Mouse (Mus musculus): Measurements from ENCODE around the gene Crbn. TPM values are rescaled to one million over a fixed set of nuclear protein-coding genes. Genes with fewer than 3 reads are reported as not detected.

Crbn gene
- polyA plus RNA-seq, 1 experiment from 2014 or later = 30.2 TPM

DNA sequence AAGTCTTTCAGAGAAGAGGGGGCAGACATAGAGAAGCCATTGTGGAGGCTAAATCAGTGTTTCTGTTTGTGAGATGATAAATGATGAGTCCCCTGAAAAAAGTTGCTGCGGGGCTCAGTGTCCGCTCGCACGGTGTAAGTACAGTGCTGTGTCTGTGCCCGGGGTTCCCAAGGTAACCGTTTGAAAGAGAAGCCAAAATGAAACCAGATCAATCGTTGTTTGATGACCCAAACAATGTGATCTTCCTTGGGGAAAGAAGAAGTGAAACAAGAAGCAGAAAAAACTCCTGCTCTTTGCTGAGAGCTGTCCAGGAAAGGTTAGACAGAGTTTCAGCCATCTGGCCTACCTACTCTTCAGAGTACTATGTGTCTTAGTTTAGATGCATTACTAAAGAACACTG is 49.6 kb downstream of the Crbn start:
- Histone ChIP-seq H3K4me1 (no peaks in the 10 kb centered on the region), H3K27ac (no peak overlapping the region), H3K4me3 (no peak overlapping the region), H3K36me3 (no peaks in the 10 kb centered on the region), H3K27me3 (ENCODE audit: insufficient read depth, poor library complexity, severe bottlenecking) (no peaks in the 10 kb centered on the region), H3K9me3 (no peaks in the 10 kb centered on the region)
- no peak for DNase-seq (ENCODE audit: low spot score)
- WGBS = 89% methylated on average over 7 of the region's 7 CpGs

DNA sequence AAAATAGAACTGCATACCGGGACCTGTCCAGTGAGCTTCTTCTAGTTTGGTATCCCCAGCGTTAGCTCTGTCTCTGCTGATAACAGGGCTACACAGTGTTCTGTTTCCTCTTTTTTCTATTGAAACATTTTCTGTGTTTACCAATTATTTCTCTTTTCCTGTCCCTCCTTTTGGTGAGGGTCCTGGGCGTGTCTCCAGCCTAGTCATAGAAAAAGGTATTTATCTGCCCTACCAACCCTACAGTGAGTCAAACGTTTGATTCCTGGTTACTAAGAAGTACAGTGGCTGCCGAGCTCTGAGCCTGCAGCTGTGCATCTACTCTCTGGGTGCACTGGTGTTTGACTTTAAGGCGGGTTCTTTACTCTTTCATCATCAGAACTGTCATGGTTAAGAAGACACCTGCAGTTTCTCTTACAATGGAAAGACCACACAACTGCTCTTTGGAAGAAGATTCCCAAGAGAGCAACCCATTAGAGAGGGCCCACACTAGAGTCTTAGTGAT is 50.9 kb downstream of the Crbn start, which contains the start of gene Il5ra:
Il5ra (minus strand) TSS at position 151 of the 502 bp plus-strand sequence.
- Histone ChIP-seq H3K4me1 (no peaks in the 10 kb centered on the region), H3K9me3 (no peaks in the 10 kb centered on the region), H3K36me3 (no peaks in the 10 kb centered on the region), H3K4me3 (no peak within 1 kb of the TSS), H3K27me3 (ENCODE audit: insufficient read depth, poor library complexity, severe bottlenecking) (no peaks in the 10 kb centered on the region), H3K27ac (no peak within 1 kb of the TSS)
- 63% methylated on average over 6 of the region's 6 CpGs for WGBS
- DNase-seq (ENCODE audit: low spot score) = no peak

DNA sequence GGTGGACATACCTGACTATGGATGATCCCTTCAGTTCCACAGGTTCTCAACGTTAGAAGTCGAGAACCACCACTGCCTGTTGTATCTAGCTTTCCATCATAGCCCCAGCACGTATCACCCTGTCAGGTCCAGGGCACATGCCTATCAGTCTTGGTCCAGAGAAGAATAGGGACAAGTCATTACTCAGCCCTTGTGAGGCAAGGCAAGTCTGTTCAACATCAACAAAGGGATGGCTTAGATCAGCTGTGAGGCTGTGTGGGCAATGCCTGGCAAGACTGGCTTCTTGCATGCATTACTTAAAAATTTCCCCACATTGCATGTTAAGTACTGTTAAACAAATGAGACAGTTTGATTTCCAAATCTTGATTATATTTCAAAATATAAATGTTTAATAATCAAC is 52.1 kb downstream of the Crbn start:
- Histone ChIP-seq H3K27ac (no peak overlapping the region), H3K27me3 (ENCODE audit: insufficient read depth, poor library complexity, severe bottlenecking) (no peaks in the 10 kb centered on the region), H3K36me3 (no peaks in the 10 kb centered on the region), H3K9me3 (no peaks in the 10 kb centered on the region), H3K4me1 (no peaks in the 10 kb centered on the region), H3K4me3 (no peak overlapping the region)
- DNase-seq (ENCODE audit: low spot score) = no peak
- WGBS = 75% methylated on average over 3 of the region's 3 CpGs

DNA sequence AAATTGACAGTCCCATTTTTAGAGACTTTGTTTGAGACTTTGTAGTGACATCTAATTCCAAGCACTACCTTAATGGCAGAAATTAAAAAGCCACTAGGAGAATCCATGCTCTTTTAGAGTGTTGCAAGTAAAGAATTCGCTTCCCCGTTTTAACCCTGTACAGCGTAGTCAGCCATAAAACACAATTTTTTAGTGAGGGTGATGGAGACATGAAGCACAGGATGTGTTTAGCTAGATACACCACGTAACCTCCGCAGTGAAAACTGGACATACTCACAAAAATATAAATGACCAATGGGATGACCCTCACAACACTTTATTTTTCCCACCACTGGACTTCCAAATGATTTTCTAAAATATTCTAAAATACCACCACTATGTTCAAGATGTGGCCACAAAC is 52.6 kb downstream of the Crbn start:
- no peaks in the 10 kb centered on the region for H3K9me3 ChIP-seq
- H3K27ac ChIP-seq = no peak overlapping the region
- no peak overlapping the region for H3K4me3 ChIP-seq
- H3K27me3 ChIP-seq (ENCODE audit: insufficient read depth, poor library complexity, severe bottlenecking) = no peaks in the 10 kb centered on the region
- H3K4me1 ChIP-seq = no peaks in the 10 kb centered on the region
- H3K36me3 ChIP-seq = no peaks in the 10 kb centered on the region
- 88% methylated on average over 5 of the region's 5 CpGs for WGBS
- DNase-seq (ENCODE audit: low spot score) = no peak

DNA sequence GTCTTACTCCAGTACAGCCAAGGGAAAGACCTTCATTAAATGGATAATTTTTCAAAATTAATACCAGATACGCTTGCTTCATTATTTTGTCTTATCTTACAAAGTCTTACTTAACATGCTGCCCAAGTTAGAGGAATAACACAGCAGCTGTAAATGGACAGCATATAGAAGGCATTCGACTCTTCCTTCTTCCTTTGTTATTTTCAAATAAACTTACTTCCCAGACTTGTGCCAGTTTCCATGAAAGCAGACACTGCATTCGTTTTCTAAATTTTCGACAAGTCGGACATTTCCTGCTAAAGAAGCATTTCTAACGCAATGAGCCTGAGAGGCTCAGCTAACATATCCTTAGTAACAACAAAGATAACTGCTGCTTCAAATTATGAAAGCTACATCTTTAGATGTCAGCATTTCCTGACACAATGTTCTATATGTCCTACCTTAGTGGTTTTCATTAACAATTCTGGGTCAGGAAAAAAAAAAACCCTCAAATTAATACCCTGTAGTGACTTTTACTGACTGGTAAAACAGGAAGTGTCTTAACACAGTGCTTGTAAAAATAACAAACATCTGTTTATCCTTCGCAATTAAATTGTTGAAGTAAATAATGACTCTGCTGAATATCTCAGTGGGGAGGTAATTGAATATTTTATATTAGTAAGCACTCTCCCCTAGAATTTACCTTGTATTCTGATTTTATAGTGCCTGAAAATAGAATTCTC is 54.0 kb downstream of the Crbn start:
- Histone ChIP-seq H3K4me3 (no peak overlapping the region), H3K27ac (no peak overlapping the region), H3K27me3 (ENCODE audit: insufficient read depth, poor library complexity, severe bottlenecking) (no peaks in the 10 kb centered on the region), H3K4me1 (no peaks in the 10 kb centered on the region), H3K36me3 (no peaks in the 10 kb centered on the region), H3K9me3 (no peaks in the 10 kb centered on the region)
- 76% methylated on average over 7 of the region's 7 CpGs for WGBS
- DNase-seq (ENCODE audit: low spot score) = no peak

DNA sequence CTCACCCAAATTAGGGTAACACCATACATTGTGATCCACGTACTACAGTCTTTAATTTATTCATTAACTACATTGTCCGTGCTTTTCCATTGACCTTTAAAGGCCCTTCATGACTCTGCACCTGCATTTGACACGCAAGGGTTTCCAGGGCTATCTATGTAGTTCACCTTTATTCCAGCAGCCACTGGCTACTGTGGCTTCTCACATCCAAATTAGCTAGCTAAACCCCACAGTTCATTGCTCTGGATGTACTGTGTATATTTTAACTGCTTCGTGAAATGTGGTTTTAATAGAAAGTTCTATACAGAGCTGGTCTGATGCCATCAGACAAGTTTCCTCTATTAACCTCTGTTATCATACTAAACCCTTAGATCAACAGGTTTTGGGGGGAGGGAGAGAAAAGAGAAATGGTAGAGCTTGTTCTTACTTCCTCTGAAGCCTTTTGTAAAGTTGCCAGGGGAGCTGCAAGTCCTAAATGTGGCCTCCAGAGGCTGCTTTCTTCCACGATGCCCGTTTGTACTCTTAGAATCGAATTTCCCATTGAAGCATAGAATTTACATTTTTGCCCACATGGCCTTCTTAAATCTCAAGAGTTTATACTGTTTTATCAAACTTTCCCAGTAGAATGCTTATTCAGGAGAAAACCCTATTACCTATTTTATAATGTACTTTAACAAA is 56.2 kb downstream of the Crbn start:
- Histone ChIP-seq H3K4me1 (no peaks in the 10 kb centered on the region), H3K27me3 (ENCODE audit: insufficient read depth, poor library complexity, severe bottlenecking) (no peaks in the 10 kb centered on the region), H3K4me3 (no peak overlapping the region), H3K36me3 (no peaks in the 10 kb centered on the region), H3K27ac (no peak overlapping the region), H3K9me3 (no peaks in the 10 kb centered on the region)
- no peak for DNase-seq (ENCODE audit: low spot score)
- whole genome bisulfite sequencing = 73% methylated on average over 7 of the region's 7 CpGs

GRCm38 (mm10) chr6:106740244-106740825 is 59.5 kb downstream of the Crbn start:
- 91% methylated on average over 1 of the region's 1 CpGs for WGBS
- Histone ChIP-seq H3K4me3 (no peak overlapping the region), H3K27ac (no peak overlapping the region), H3K4me1 (no peaks in the 10 kb centered on the region), H3K9me3 (no peaks in the 10 kb centered on the region), H3K27me3 (ENCODE audit: insufficient read depth, poor library complexity, severe bottlenecking) (no peaks in the 10 kb centered on the region), H3K36me3 (no peaks in the 10 kb centered on the region)
- DNase-seq (ENCODE audit: low spot score) = no peak

DNA sequence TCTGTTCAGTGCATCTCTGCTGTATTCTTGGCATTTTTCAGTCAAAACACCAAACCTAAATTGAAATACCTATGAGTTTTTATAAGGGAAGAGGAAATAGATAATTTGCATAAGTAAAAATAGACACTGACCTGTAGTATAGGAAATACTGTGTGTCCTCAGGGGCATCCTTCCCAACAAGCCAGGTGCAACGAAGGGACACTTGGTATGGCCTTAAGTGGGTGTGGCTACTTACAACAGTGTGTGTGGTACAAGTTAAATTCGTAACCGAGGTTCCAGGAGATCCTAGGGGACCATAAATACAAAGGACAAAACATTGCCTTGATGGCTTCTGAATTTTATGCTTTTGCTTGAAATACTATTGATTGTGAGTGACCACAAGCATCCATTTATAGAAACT is 61.6 kb downstream of the Crbn start:
- Histone ChIP-seq H3K27me3 (ENCODE audit: insufficient read depth, poor library complexity, severe bottlenecking) (no peaks in the 10 kb centered on the region), H3K9me3 (no peaks in the 10 kb centered on the region), H3K27ac (no peak overlapping the region), H3K4me1 (no peaks in the 10 kb centered on the region), H3K36me3 (no peaks in the 10 kb centered on the region), H3K4me3 (no peak overlapping the region)
- 76% methylated on average over 3 of the region's 3 CpGs for WGBS
- DNase-seq (ENCODE audit: low spot score) = no peak

DNA sequence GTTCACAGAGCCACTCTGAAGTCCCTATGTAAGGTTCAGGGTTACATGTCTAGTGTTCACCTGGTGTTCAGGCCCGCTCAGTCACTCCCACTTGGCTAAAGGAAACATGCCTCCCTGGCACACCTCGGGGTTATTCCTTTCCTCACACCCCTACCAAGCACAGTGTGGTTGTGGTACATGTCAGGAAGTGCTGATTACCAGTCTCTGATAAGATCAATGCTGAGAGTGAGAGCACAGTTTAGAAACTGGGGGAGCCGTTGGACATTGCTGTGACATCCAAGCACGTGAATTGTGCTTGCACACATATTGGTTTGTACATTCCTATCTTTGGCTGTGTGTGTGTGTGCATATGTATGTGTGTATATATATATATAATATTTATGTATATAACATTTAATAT is 67.3 kb downstream of the Crbn start:
- H3K9me3 ChIP-seq = no peaks in the 10 kb centered on the region
- 74% methylated on average over 4 of the region's 4 CpGs for WGBS
- no peak for DNase-seq (ENCODE audit: low spot score)
- no peaks in the 10 kb centered on the region for H3K36me3 ChIP-seq
- H3K4me1 ChIP-seq = no peaks in the 10 kb centered on the region
- no peak overlapping the region for H3K27ac ChIP-seq
- H3K4me3 ChIP-seq = no peak overlapping the region
- no peaks in the 10 kb centered on the region for H3K27me3 ChIP-seq (ENCODE audit: insufficient read depth, poor library complexity, severe bottlenecking)

Other genes starting within 250 kb of the Crbn start
- gene Il5ra, start 51.0 kb downstream of the Crbn start, polyA plus RNA-seq (2016; fragmentation: Nextera tagmentation; extraction: Ambion mirVana) = not detected in 2 replicates
- gene Trnt1, start 31.0 kb downstream of the Crbn start, polyA plus RNA-seq (2016; fragmentation: Nextera tagmentation; extraction: Ambion mirVana) = 55.7 and 64.8 TPM in 2 replicates

All from heart, embryonic 10.5 days (tissue).